Mouse (Mus musculus) neural tube, embryonic 15.5 days (tissue): ENCODE data around the gene Hyal4. TPM values are rescaled to one million over a fixed set of nuclear protein-coding genes. Genes with fewer than 3 reads are reported as not detected.

ENCODE experiments used
- polyA plus RNA-seq: library from polyadenylated mRNA; unstranded; fragments of >200 nt; fragmentation: Nextera tagmentation; extraction: Ambion mirVana; gene quantifications from 2 replicates; pipeline ENCODE4 v1.2.1, GENCODE M21; 2015

Hyal4 gene
- polyA plus RNA-seq, 1 experiment from 2014 or later, result not detected

Other genes starting within 250 kb of the Hyal4 start
- gene Iqub, start 233.3 kb upstream of the Hyal4 start, polyA plus RNA-seq, result 1.3 TPM in 2 replicates
- gene Ndufa5, start 220.3 kb upstream of the Hyal4 start, polyA plus RNA-seq, result 456 and 542 TPM in 2 replicates
- gene Asb15, start 220.2 kb upstream of the Hyal4 start, polyA plus RNA-seq, result not detected in 2 replicates
- gene Lmod2, start 150.6 kb upstream of the Hyal4 start, polyA plus RNA-seq, result 0.32 TPM in 2 replicates
- 60.5 and 62.4 TPM in 2 replicates for gene Wasl, start 83.3 kb upstream of the Hyal4 start, polyA plus RNA-seq
- not detected in 2 replicates for gene Hyal6, start 15.1 kb upstream of the Hyal4 start, polyA plus RNA-seq
- gene Spam1, start 42.9 kb downstream of the Hyal4 start, polyA plus RNA-seq, result not detected in 2 replicates
- not detected in 2 replicates for gene Hyal5, start 109.7 kb downstream of the Hyal4 start, polyA plus RNA-seq
- gene Tmem229a, start 208.0 kb downstream of the Hyal4 start, polyA plus RNA-seq, result 4.4 and 4.7 TPM in 2 replicates